Mouse (Mus musculus) liver, adult 2 months (tissue): ENCODE results near the gene Dhx8. TPM values are rescaled to one million over a fixed set of nuclear protein-coding genes. Genes with fewer than 3 reads are reported as not detected.

Source experiments
- DNase-seq: peaks from one replicate; pipeline ENCODE4 v3.0.0-alpha.2; 2011; ENCODE audit warnings: low read depth, low spot score; ENCODE audit errors: extremely low read depth
- H3K27ac ChIP-seq: fragments of 200-500 bp; replicated peaks from 2 replicates; pipeline ENCODE4 v1.5.1; 2012; ENCODE audit warnings: low read depth, mild to moderate bottlenecking, control low read depth, inconsistent platforms, low read length; ENCODE audit not compliant: insufficient read depth
- H3K27me3 ChIP-seq: fragments of 200-500 bp; 2 replicates; pipeline ENCODE4 v1.6.1; 2012; ENCODE audit warnings: mild to moderate bottlenecking, moderate library complexity, low read length, inconsistent platforms; ENCODE audit not compliant: control insufficient read depth, insufficient read depth
- H3K36me3 ChIP-seq: fragments of 200-500 bp; 2 replicates; pipeline ENCODE4 v1.6.1; 2012; ENCODE audit warnings: low read length, inconsistent platforms; ENCODE audit not compliant: control insufficient read depth, insufficient read depth
- H3K4me1 ChIP-seq: fragments of 200-500 bp; 2 replicates; pipeline ENCODE4 v1.6.1; 2011; ENCODE audit warnings: low read length; ENCODE audit not compliant: control insufficient read depth, insufficient read depth
- H3K4me3 ChIP-seq: fragments of 200-500 bp; 2 replicates; pipeline ENCODE4 v1.5.1; 2011; ENCODE audit warnings: low read depth, mild to moderate bottlenecking, control low read depth, low read length, moderate library complexity; ENCODE audit not compliant: insufficient read depth
- H3K79me2 ChIP-seq: fragments of 200-500 bp; 2 replicates; pipeline ENCODE4 v1.6.1; 2012; ENCODE audit warnings: inconsistent platforms, mild to moderate bottlenecking, low read length, moderate library complexity; ENCODE audit not compliant: control insufficient read depth, insufficient read depth
- H3K9ac ChIP-seq: fragments of 200-500 bp; 2 replicates; pipeline ENCODE4 v1.6.1; 2012; ENCODE audit warnings: low read depth, mild to moderate bottlenecking, control low read depth, inconsistent platforms, low read length
- CTCF ChIP-seq: fragments of 200-500 bp; IDR thresholded peaks from 2 replicates; pipeline ENCODE4 v1.5.1; 2011; ENCODE audit warnings: low read depth, low read length, control low read depth
- POLR2A ChIP-seq: fragments of 200-500 bp; IDR thresholded peaks from 2 replicates; pipeline ENCODE4 v1.6.1; 2011; ENCODE audit warnings: low read length, control low read depth; ENCODE audit not compliant: insufficient read depth; ENCODE audit errors: extremely low read depth
- WGBS: fragments of 180-500 bp; shearing (Covaris S2); methylation state at CpG from one replicate; pipeline ENCODE4 v1.1.7; 2018; 5-methylcytosine and 5-hydroxymethylcytosine counted together
- polyA plus RNA-seq: library from polyadenylated mRNA; depleted of rRNA; stranded (reverse); fragments of >200 nt; gene quantifications from 2 replicates; pipeline ENCODE4 v1.2.3, GENCODE M21; 2012; rRNA removed
- total RNA-seq: library from RNA; depleted of rRNA; stranded (reverse); fragments of >200 nt; gene quantifications from 2 replicates; pipeline ENCODE4 v1.2.3, GENCODE M21; 2014; rRNA removed

Gene Dhx8
- total RNA-seq (7.7 and 10.5 TPM in 2 replicates), polyA plus RNA-seq (4.7 and 5.5 TPM in 2 replicates)

- Histone ChIP-seq H3K27me3 (no peaks in the 10 kb centered on the region), H3K4me3 (peak within 1 kb of the TSS; percentile 75), H3K79me2 (peaks cover 7% of the 10 kb centered on the region; the same call in 1 of the 2 replicates), H3K9ac (peak within 1 kb of the TSS; percentile 85), H3K4me1 (peaks cover 8% of the 10 kb centered on the region), H3K27ac (peak within 1 kb of the TSS; percentile 63), H3K36me3 (peaks cover 24% of the 10 kb centered on the region)
- TF ChIP-seq CTCF (peak; percentile 98), POLR2A (peak; percentile 51; the same call in 1 of the 2 replicates)
- DNase-seq, result peak; percentile 97
- under 1% methylated on average over 51 of the region's 51 CpGs for WGBS
Observed at GRCm38 (mm10) chr11:101732518-101733440, at the start of gene Dhx8. TSS of gene Dhx8 (plus strand) at chr11:101732919.

GRCm38 (mm10) chr11:101687351-101688301 lies 45.1 kb upstream of the Dhx8 start:
- no peak for TF ChIP-seq POLR2A
- TF ChIP-seq CTCF, result no peak
- Histone ChIP-seq H3K27me3 (no peaks in the 10 kb centered on the region), H3K36me3 (no peaks in the 10 kb centered on the region), H3K4me3 (no peak overlapping the region), H3K79me2 (no peaks in the 10 kb centered on the region; the same call in 1 of the 2 replicates), H3K4me1 (peaks cover 12% of the 10 kb centered on the region), H3K27ac (no peak overlapping the region), H3K9ac (no peak overlapping the region)
- 68% methylated on average over 13 of the region's 13 CpGs for WGBS
- no peak for DNase-seq

- no peak for DNase-seq
- H3K27ac ChIP-seq, result no peak overlapping the region
- no peaks in the 10 kb centered on the region for H3K79me2 ChIP-seq
- WGBS, result 93% methylated on average over 10 of the region's 10 CpGs
- no peaks in the 10 kb centered on the region for H3K27me3 ChIP-seq
- H3K4me3 ChIP-seq, result no peak overlapping the region
- no peak for TF ChIP-seq CTCF
- no peak for TF ChIP-seq POLR2A
- H3K4me1 ChIP-seq, result peaks cover 2% of the 10 kb centered on the region; the same call in 1 of the 2 replicates
- no peak overlapping the region for H3K9ac ChIP-seq
- no peaks in the 10 kb centered on the region for H3K36me3 ChIP-seq
Observed at GRCm38 (mm10) chr11:101689701-101690113, 43.0 kb upstream of the Dhx8 start.

GRCm38 (mm10) chr11:101690326-101690725 lies 42.4 kb upstream of the Dhx8 start:
- Histone ChIP-seq H3K36me3 (no peaks in the 10 kb centered on the region), H3K79me2 (no peaks in the 10 kb centered on the region), H3K27me3 (no peaks in the 10 kb centered on the region), H3K9ac (no peak overlapping the region), H3K4me3 (no peak overlapping the region), H3K4me1 (no peaks in the 10 kb centered on the region), H3K27ac (no peak overlapping the region)
- DNase-seq, result no peak
- no peak for TF ChIP-seq CTCF
- no peak for TF ChIP-seq POLR2A
- 94% methylated on average over 5 of the region's 5 CpGs for WGBS

GRCm38 (mm10) chr11:101695906-101696661 lies 36.6 kb upstream of the Dhx8 start:
- TF ChIP-seq CTCF, result no peak
- no peak for TF ChIP-seq POLR2A
- 51% methylated on average over 20 of the region's 20 CpGs for WGBS
- Histone ChIP-seq H3K4me1 (peaks cover 11% of the 10 kb centered on the region), H3K4me3 (no peak overlapping the region), H3K79me2 (no peaks in the 10 kb centered on the region), H3K36me3 (no peaks in the 10 kb centered on the region), H3K27ac (no peak overlapping the region), H3K27me3 (no peaks in the 10 kb centered on the region), H3K9ac (no peak overlapping the region)
- no peak for DNase-seq
